Mouse (Mus musculus) heart, embryonic 14.5 days (tissue): ENCODE results near the gene Ninj1. TPM values are rescaled to one million over a fixed set of nuclear protein-coding genes. Genes with fewer than 3 reads are reported as not detected.

ENCODE experiments used
- polyA plus RNA-seq: library from polyadenylated mRNA; unstranded; fragments of >200 nt; fragmentation: Nextera tagmentation; extraction: Ambion mirVana; gene quantifications from 2 replicates; pipeline ENCODE4 v1.2.1, GENCODE M21; 2014

The Ninj1 gene
- polyA plus RNA-seq, 1 experiment from 2014 or later = 87.7 TPM

Other genes with a start within 250 kb of the Ninj1 start
- gene Fam120a, start 219.5 kb upstream of the Ninj1 start, polyA plus RNA-seq = 27.9 and 29.7 TPM in 2 replicates
- 2.5 and 2.6 TPM in 2 replicates for gene Wnk2, start 39.5 kb upstream of the Ninj1 start, polyA plus RNA-seq
- 114 and 126 TPM in 2 replicates for gene Card19, start 28.6 kb downstream of the Ninj1 start, polyA plus RNA-seq
- gene Susd3, start 61.2 kb downstream of the Ninj1 start, polyA plus RNA-seq = 1.9 and 2.5 TPM in 2 replicates
- gene Fgd3, start 132.8 kb downstream of the Ninj1 start, polyA plus RNA-seq = 0.09 TPM in 2 replicates
- 47.3 and 48.3 TPM in 2 replicates for gene Bicd2, start 154.1 kb downstream of the Ninj1 start, polyA plus RNA-seq
- gene Ippk, start 233.8 kb downstream of the Ninj1 start, polyA plus RNA-seq = 10.8 and 11.2 TPM in 2 replicates